Mouse (Mus musculus): ENCODE data around the gene Lamtor3. TPM values are rescaled to one million over a fixed set of nuclear protein-coding genes. Genes with fewer than 3 reads are reported as not detected.

The Lamtor3 gene
- polyA plus RNA-seq (2016; fragmentation: Nextera tagmentation; extraction: Ambion mirVana), result 94.8 and 103 TPM in 2 replicates

- H3K4me2 ChIP-seq (replicated peaks), result peak within 1 kb of the TSS; percentile 88
- H3K9ac ChIP-seq (replicated peaks), result peak within 1 kb of the TSS; percentile 75
- no peaks in the 10 kb centered on the region for H3K9me3 ChIP-seq
- H3K27me3 ChIP-seq, result no peaks in the 10 kb centered on the region
- H3K4me1 ChIP-seq, result peaks cover 17% of the 10 kb centered on the region
- H3K27ac ChIP-seq (replicated peaks), result peak within 1 kb of the TSS; percentile 84
- peak; percentile 92 for ATAC-seq (ENCODE audit: low FRiP score, low read depth)
- peak within 1 kb of the TSS; percentile 89 for H3K4me3 ChIP-seq
- H3K36me3 ChIP-seq, result peaks cover 16% of the 10 kb centered on the region
- under 1% methylated on average over 43 of the region's 47 CpGs for WGBS
Measured at GRCm38 (mm10) chr3:137918172-137918931, at the start of gene Lamtor3. Gene Lamtor3, plus strand, starts transcription at chr3:137918506.

GRCm38 (mm10) chr3:137869395-137869794 is 48.9 kb upstream of the Lamtor3 start:
- H3K36me3 ChIP-seq, result peaks cover 5% of the 10 kb centered on the region; the same call in 1 of the 2 replicates
- no peak overlapping the region for H3K27ac ChIP-seq (replicated peaks)
- ATAC-seq (ENCODE audit: low FRiP score, low read depth), result no peak
- no peak overlapping the region for H3K9ac ChIP-seq (replicated peaks)
- WGBS, result 94% methylated on average over 9 of the region's 9 CpGs
- H3K4me3 ChIP-seq, result no peak overlapping the region
- H3K4me1 ChIP-seq, result peaks cover 20% of the 10 kb centered on the region
- H3K4me2 ChIP-seq (replicated peaks), result no peak overlapping the region
- H3K27me3 ChIP-seq, result no peaks in the 10 kb centered on the region
- no peaks in the 10 kb centered on the region for H3K9me3 ChIP-seq

- Histone ChIP-seq H3K27me3 (no peaks in the 10 kb centered on the region), H3K9ac (replicated peaks) (no peak overlapping the region), H3K4me3 (no peak overlapping the region), H3K4me2 (replicated peaks) (no peak overlapping the region), H3K27ac (replicated peaks) (no peak overlapping the region), H3K36me3 (peaks cover 6% of the 10 kb centered on the region; the same call in 1 of the 2 replicates), H3K9me3 (no peaks in the 10 kb centered on the region), H3K4me1 (no peaks in the 10 kb centered on the region)
- ATAC-seq (ENCODE audit: low FRiP score, low read depth), result no peak
- WGBS, result 84% methylated on average over 2 of the region's 3 CpGs
Measured at GRCm38 (mm10) chr3:137879313-137879712, 39.0 kb upstream of the Lamtor3 start.

- H3K36me3 ChIP-seq, result peaks cover 6% of the 10 kb centered on the region; the same call in 1 of the 2 replicates
- no peak for ATAC-seq (ENCODE audit: low FRiP score, low read depth)
- no peak overlapping the region for H3K4me2 ChIP-seq (replicated peaks)
- H3K27me3 ChIP-seq, result no peaks in the 10 kb centered on the region
- 81% methylated on average over 4 of the region's 4 CpGs for WGBS
- H3K4me1 ChIP-seq, result no peaks in the 10 kb centered on the region
- H3K9ac ChIP-seq (replicated peaks), result no peak overlapping the region
- H3K27ac ChIP-seq (replicated peaks), result no peak overlapping the region
- no peaks in the 10 kb centered on the region for H3K9me3 ChIP-seq
- H3K4me3 ChIP-seq, result no peak overlapping the region
Measured at GRCm38 (mm10) chr3:137880109-137880748, 38.1 kb upstream of the Lamtor3 start.

- H3K4me1 ChIP-seq, result no peaks in the 10 kb centered on the region
- H3K27me3 ChIP-seq, result no peaks in the 10 kb centered on the region
- WGBS, result 96% methylated on average over 5 of the region's 5 CpGs
- H3K9ac ChIP-seq (replicated peaks), result no peak overlapping the region
- H3K9me3 ChIP-seq, result no peaks in the 10 kb centered on the region
- no peak overlapping the region for H3K4me2 ChIP-seq (replicated peaks)
- no peak for ATAC-seq (ENCODE audit: low FRiP score, low read depth)
- H3K4me3 ChIP-seq, result no peak overlapping the region
- peaks cover 6% of the 10 kb centered on the region; the same call in 1 of the 2 replicates for H3K36me3 ChIP-seq
- H3K27ac ChIP-seq (replicated peaks), result no peak overlapping the region
Measured at GRCm38 (mm10) chr3:137881093-137881492, 37.2 kb upstream of the Lamtor3 start.

- Histone ChIP-seq H3K9ac (replicated peaks) (no peak overlapping the region), H3K27ac (replicated peaks) (no peak overlapping the region), H3K9me3 (0 out of 2 replicates have a peak, but pooled peaks cover 3% of the 10 kb centered on the region), H3K4me2 (replicated peaks) (no peak overlapping the region), H3K27me3 (no peaks in the 10 kb centered on the region), H3K4me1 (peaks cover 8% of the 10 kb centered on the region), H3K36me3 (peaks cover 10% of the 10 kb centered on the region; the same call in 1 of the 2 replicates), H3K4me3 (no peak overlapping the region)
- 61% methylated on average over 7 of the region's 7 CpGs for WGBS
- no peak for ATAC-seq (ENCODE audit: low FRiP score, low read depth)
Measured at GRCm38 (mm10) chr3:137887961-137888360, 30.3 kb upstream of the Lamtor3 start.

GRCm38 (mm10) chr3:137891089-137891488 is 27.2 kb upstream of the Lamtor3 start:
- no peak overlapping the region for H3K4me2 ChIP-seq (replicated peaks)
- H3K36me3 ChIP-seq, result peaks cover 21% of the 10 kb centered on the region
- peaks cover 8% of the 10 kb centered on the region for H3K4me1 ChIP-seq
- ATAC-seq (ENCODE audit: low FRiP score, low read depth), result no peak
- H3K9me3 ChIP-seq, result 0 out of 2 replicates have a peak, but pooled peaks cover 3% of the 10 kb centered on the region
- H3K9ac ChIP-seq (replicated peaks), result no peak overlapping the region
- no peak overlapping the region for H3K27ac ChIP-seq (replicated peaks)
- 81% methylated on average over 3 of the region's 3 CpGs for WGBS
- no peaks in the 10 kb centered on the region for H3K27me3 ChIP-seq
- H3K4me3 ChIP-seq, result no peak overlapping the region

GRCm38 (mm10) chr3:137892118-137892517 is 26.2 kb upstream of the Lamtor3 start:
- peaks cover 21% of the 10 kb centered on the region for H3K36me3 ChIP-seq
- no peak overlapping the region for H3K4me3 ChIP-seq
- H3K9ac ChIP-seq (replicated peaks), result no peak overlapping the region
- H3K9me3 ChIP-seq, result 0 out of 2 replicates have a peak, but pooled peaks cover 3% of the 10 kb centered on the region
- H3K27me3 ChIP-seq, result no peaks in the 10 kb centered on the region
- peaks cover 8% of the 10 kb centered on the region for H3K4me1 ChIP-seq
- H3K4me2 ChIP-seq (replicated peaks), result no peak overlapping the region
- H3K27ac ChIP-seq (replicated peaks), result no peak overlapping the region
- WGBS, result 83% methylated on average over 4 of the region's 4 CpGs
- ATAC-seq (ENCODE audit: low FRiP score, low read depth), result peak; percentile 30; the same call in 1 of the 2 replicates

- 0 out of 2 replicates have a peak, but pooled peaks cover 3% of the 10 kb centered on the region for H3K9me3 ChIP-seq
- H3K27me3 ChIP-seq, result no peaks in the 10 kb centered on the region
- no peak overlapping the region for H3K9ac ChIP-seq (replicated peaks)
- no peak for ATAC-seq (ENCODE audit: low FRiP score, low read depth)
- H3K36me3 ChIP-seq, result peaks cover 21% of the 10 kb centered on the region
- H3K4me1 ChIP-seq, result no peaks in the 10 kb centered on the region
- 74% methylated on average over 4 of the region's 4 CpGs for WGBS
- no peak overlapping the region for H3K27ac ChIP-seq (replicated peaks)
- H3K4me2 ChIP-seq (replicated peaks), result no peak overlapping the region
- no peak overlapping the region for H3K4me3 ChIP-seq
Measured at GRCm38 (mm10) chr3:137893789-137894188, 24.5 kb upstream of the Lamtor3 start.

- WGBS, result 88% methylated on average over 3 of the region's 3 CpGs
- H3K9ac ChIP-seq (replicated peaks), result no peak overlapping the region
- H3K9me3 ChIP-seq, result no peaks in the 10 kb centered on the region
- no peak overlapping the region for H3K4me3 ChIP-seq
- no peak overlapping the region for H3K27ac ChIP-seq (replicated peaks)
- no peaks in the 10 kb centered on the region for H3K27me3 ChIP-seq
- peaks cover 11% of the 10 kb centered on the region for H3K36me3 ChIP-seq
- no peaks in the 10 kb centered on the region for H3K4me1 ChIP-seq
- no peak for ATAC-seq (ENCODE audit: low FRiP score, low read depth)
- no peak overlapping the region for H3K4me2 ChIP-seq (replicated peaks)
Measured at GRCm38 (mm10) chr3:137895196-137895595, 23.1 kb upstream of the Lamtor3 start.

- no peaks in the 10 kb centered on the region for H3K4me1 ChIP-seq
- H3K4me3 ChIP-seq, result no peak overlapping the region
- no peaks in the 10 kb centered on the region for H3K27me3 ChIP-seq
- no peak for ATAC-seq (ENCODE audit: low FRiP score, low read depth)
- no peak overlapping the region for H3K9ac ChIP-seq (replicated peaks)
- no peak overlapping the region for H3K4me2 ChIP-seq (replicated peaks)
- H3K9me3 ChIP-seq, result no peaks in the 10 kb centered on the region
- no peak overlapping the region for H3K27ac ChIP-seq (replicated peaks)
- H3K36me3 ChIP-seq, result peaks cover 11% of the 10 kb centered on the region
- WGBS, result 81% methylated on average over 4 of the region's 4 CpGs
Measured at GRCm38 (mm10) chr3:137896386-137896785, 21.9 kb upstream of the Lamtor3 start.

- ATAC-seq (ENCODE audit: low FRiP score, low read depth), result no peak
- WGBS, result 94% methylated on average over 3 of the region's 3 CpGs
- H3K4me1 ChIP-seq, result no peaks in the 10 kb centered on the region
Measured at GRCm38 (mm10) chr3:137896867-137897266, 21.4 kb upstream of the Lamtor3 start.

More at GRCm38 (mm10) chr3:137896867-137897266, 21.4 kb upstream of the Lamtor3 start:
- no peaks in the 10 kb centered on the region for H3K27me3 ChIP-seq
- H3K9ac ChIP-seq (replicated peaks), result no peak overlapping the region
- H3K9me3 ChIP-seq, result no peaks in the 10 kb centered on the region
- H3K4me3 ChIP-seq, result no peak overlapping the region
- H3K27ac ChIP-seq (replicated peaks), result no peak overlapping the region
- H3K36me3 ChIP-seq, result peaks cover 11% of the 10 kb centered on the region
- no peak overlapping the region for H3K4me2 ChIP-seq (replicated peaks)

All from midbrain, embryonic 12.5 days (tissue).